Mouse (Mus musculus): ENCODE data around the gene Dmrt1. TPM values are rescaled to one million over a fixed set of nuclear protein-coding genes. Genes with fewer than 3 reads are reported as not detected.

Gene Dmrt1
- polyA plus RNA-seq, 1 experiment from 2014 or later: not detected

- DNase-seq (ENCODE audit: low spot score): peak; percentile 48
- Histone ChIP-seq H3K4me3 (ENCODE audit: low read depth, low read length) (peak within 1 kb of the TSS; percentile 39), H3K4me1 (replicated peaks; ENCODE audit: control insufficient read depth, insufficient read depth, low read length) (peaks cover 6% of the 10 kb centered on the region; the same call in 1 of the 2 replicates), H3K9me3 (ENCODE audit: control insufficient read depth, low read length) (no peaks in the 10 kb centered on the region), H3K9ac (ENCODE audit: low read depth, low read length) (no peak within 1 kb of the TSS), H3K36me3 (ENCODE audit: control insufficient read depth, insufficient read depth, low read length) (no peaks in the 10 kb centered on the region), H3K27me3 (replicated peaks; ENCODE audit: control insufficient read depth, insufficient read depth, low read length) (peaks cover 99% of the 10 kb centered on the region), H3K27ac (ENCODE audit: low read depth, low read length) (no peak within 1 kb of the TSS), H3K4me2 (peak within 1 kb of the TSS; percentile 62)
- no peak for ATAC-seq (replicated peaks; ENCODE audit: low FRiP score)
- under 1% methylated on average over 24 of the region's 29 CpGs for WGBS
Measured at GRCm38 (mm10) chr19:25610015-25610410, 104.6 kb downstream of the Dmrt1 start, which contains the start of gene Dmrt3. TSS of gene Dmrt3 (plus strand) at chr19:25610301.

DNA sequence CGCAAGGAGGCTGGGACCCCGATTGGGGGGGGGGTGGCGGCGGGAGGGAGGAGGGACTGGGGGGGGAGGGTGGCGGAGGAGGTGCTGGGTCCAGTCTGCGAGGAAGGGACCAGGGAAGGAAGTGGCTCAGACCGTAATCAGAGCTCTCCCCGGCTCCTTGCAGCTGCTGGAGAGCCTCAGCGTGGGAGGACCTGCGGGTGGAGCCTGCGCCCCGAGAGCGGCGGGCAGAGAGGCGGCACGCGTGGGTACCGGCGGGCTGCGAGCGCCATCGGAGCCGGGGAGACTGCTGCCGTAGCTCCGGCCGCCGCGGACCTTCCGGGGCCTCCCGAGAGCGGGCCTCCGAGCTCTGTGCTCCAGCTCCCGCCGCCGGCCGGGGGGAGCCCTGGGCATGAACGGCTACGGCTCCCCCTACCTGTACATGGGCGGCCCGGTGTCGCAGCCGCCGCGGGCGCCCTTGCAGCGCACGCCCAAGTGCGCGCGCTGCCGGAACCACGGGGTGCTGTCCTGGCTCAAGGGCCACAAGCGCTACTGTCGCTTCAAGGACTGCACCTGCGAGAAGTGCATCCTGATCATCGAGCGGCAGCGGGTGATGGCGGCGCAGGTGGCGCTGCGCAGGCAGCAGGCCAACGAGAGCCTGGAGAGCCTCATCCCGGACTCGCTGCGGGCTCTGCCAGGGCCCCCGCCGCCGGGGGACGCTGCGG lies 105.1 kb downstream of the Dmrt1 start:
- Histone ChIP-seq H3K9ac (ENCODE audit: low read depth, low read length) (no peak overlapping the region), H3K4me1 (replicated peaks; ENCODE audit: control insufficient read depth, insufficient read depth, low read length) (peaks cover 6% of the 10 kb centered on the region; the same call in 1 of the 2 replicates), H3K36me3 (ENCODE audit: control insufficient read depth, insufficient read depth, low read length) (no peaks in the 10 kb centered on the region), H3K27ac (ENCODE audit: low read depth, low read length) (no peak overlapping the region), H3K4me2 (peak overlapping the region; percentile 62), H3K9me3 (ENCODE audit: control insufficient read depth, low read length) (no peaks in the 10 kb centered on the region), H3K4me3 (ENCODE audit: low read depth, low read length) (peak overlapping the region; percentile 39), H3K27me3 (replicated peaks; ENCODE audit: control insufficient read depth, insufficient read depth, low read length) (peaks cover 99% of the 10 kb centered on the region)
- under 1% methylated on average over 62 of the region's 71 CpGs for WGBS
- ATAC-seq (replicated peaks; ENCODE audit: low FRiP score): no peak
- DNase-seq (ENCODE audit: low spot score): peak; percentile 48

GRCm38 (mm10) chr19:25611116-25611515 lies 105.7 kb downstream of the Dmrt1 start:
- under 1% methylated on average over 42 of the region's 42 CpGs for WGBS
- peak overlapping the region; percentile 39 for H3K4me3 ChIP-seq (ENCODE audit: low read depth, low read length)
- peak overlapping the region; percentile 62 for H3K4me2 ChIP-seq
- no peaks in the 10 kb centered on the region for H3K36me3 ChIP-seq (ENCODE audit: control insufficient read depth, insufficient read depth, low read length)
- no peak for ATAC-seq (replicated peaks; ENCODE audit: low FRiP score)
- peaks cover 6% of the 10 kb centered on the region; the same call in 1 of the 2 replicates for H3K4me1 ChIP-seq (replicated peaks; ENCODE audit: control insufficient read depth, insufficient read depth, low read length)
- peaks cover 99% of the 10 kb centered on the region for H3K27me3 ChIP-seq (replicated peaks; ENCODE audit: control insufficient read depth, insufficient read depth, low read length)
- DNase-seq (ENCODE audit: low spot score): no peak
- H3K9me3 ChIP-seq (ENCODE audit: control insufficient read depth, low read length): no peaks in the 10 kb centered on the region
- no peak overlapping the region for H3K9ac ChIP-seq (ENCODE audit: low read depth, low read length)
- H3K27ac ChIP-seq (ENCODE audit: low read depth, low read length): no peak overlapping the region

GRCm38 (mm10) chr19:25611876-25612805 lies 106.7 kb downstream of the Dmrt1 start:
- WGBS: 6% methylated on average over 16 of the region's 16 CpGs
- Histone ChIP-seq H3K4me3 (ENCODE audit: low read depth, low read length) (no peak overlapping the region), H3K27me3 (replicated peaks; ENCODE audit: control insufficient read depth, insufficient read depth, low read length) (peaks cover 98% of the 10 kb centered on the region), H3K4me1 (replicated peaks; ENCODE audit: control insufficient read depth, insufficient read depth, low read length) (peaks cover 6% of the 10 kb centered on the region; the same call in 1 of the 2 replicates), H3K36me3 (ENCODE audit: control insufficient read depth, insufficient read depth, low read length) (no peaks in the 10 kb centered on the region), H3K9ac (ENCODE audit: low read depth, low read length) (no peak overlapping the region), H3K27ac (ENCODE audit: low read depth, low read length) (no peak overlapping the region), H3K9me3 (ENCODE audit: control insufficient read depth, low read length) (no peaks in the 10 kb centered on the region), H3K4me2 (no peak overlapping the region)
- DNase-seq (ENCODE audit: low spot score): no peak
- ATAC-seq (replicated peaks; ENCODE audit: low FRiP score): no peak

- WGBS: 11% methylated on average over 6 of the region's 6 CpGs
- Histone ChIP-seq H3K27ac (ENCODE audit: low read depth, low read length) (no peak overlapping the region), H3K4me3 (ENCODE audit: low read depth, low read length) (no peak overlapping the region), H3K9ac (ENCODE audit: low read depth, low read length) (no peak overlapping the region), H3K4me1 (replicated peaks; ENCODE audit: control insufficient read depth, insufficient read depth, low read length) (peaks cover 6% of the 10 kb centered on the region; the same call in 1 of the 2 replicates), H3K27me3 (replicated peaks; ENCODE audit: control insufficient read depth, insufficient read depth, low read length) (peaks cover 96% of the 10 kb centered on the region), H3K9me3 (ENCODE audit: control insufficient read depth, low read length) (no peaks in the 10 kb centered on the region), H3K36me3 (ENCODE audit: control insufficient read depth, insufficient read depth, low read length) (no peaks in the 10 kb centered on the region), H3K4me2 (no peak overlapping the region)
- DNase-seq (ENCODE audit: low spot score) (no peak), ATAC-seq (replicated peaks; ENCODE audit: low FRiP score) (no peak)
Measured at GRCm38 (mm10) chr19:25612806-25613295, 107.4 kb downstream of the Dmrt1 start.

- Histone ChIP-seq H3K9ac (ENCODE audit: low read depth, low read length) (no peak overlapping the region), H3K27me3 (replicated peaks; ENCODE audit: control insufficient read depth, insufficient read depth, low read length) (peaks cover 94% of the 10 kb centered on the region), H3K36me3 (ENCODE audit: control insufficient read depth, insufficient read depth, low read length) (no peaks in the 10 kb centered on the region), H3K4me1 (replicated peaks; ENCODE audit: control insufficient read depth, insufficient read depth, low read length) (peaks cover 6% of the 10 kb centered on the region; the same call in 1 of the 2 replicates), H3K27ac (ENCODE audit: low read depth, low read length) (no peak overlapping the region), H3K4me2 (no peak overlapping the region), H3K9me3 (ENCODE audit: control insufficient read depth, low read length) (no peaks in the 10 kb centered on the region), H3K4me3 (ENCODE audit: low read depth, low read length) (no peak overlapping the region)
- ATAC-seq (replicated peaks; ENCODE audit: low FRiP score) (no peak), DNase-seq (ENCODE audit: low spot score) (peak; percentile 33)
- 16% methylated on average over 13 of the region's 13 CpGs for WGBS
Measured at GRCm38 (mm10) chr19:25613476-25614300, 108.3 kb downstream of the Dmrt1 start.

- Histone ChIP-seq H3K4me3 (ENCODE audit: low read depth, low read length) (no peak overlapping the region), H3K36me3 (ENCODE audit: control insufficient read depth, insufficient read depth, low read length) (no peaks in the 10 kb centered on the region), H3K4me1 (replicated peaks; ENCODE audit: control insufficient read depth, insufficient read depth, low read length) (peaks cover under 1% of the 10 kb centered on the region; the same call in 1 of the 2 replicates), H3K4me2 (no peak overlapping the region), H3K27me3 (replicated peaks; ENCODE audit: control insufficient read depth, insufficient read depth, low read length) (peaks cover 92% of the 10 kb centered on the region), H3K9ac (ENCODE audit: low read depth, low read length) (no peak overlapping the region), H3K9me3 (ENCODE audit: control insufficient read depth, low read length) (no peaks in the 10 kb centered on the region), H3K27ac (ENCODE audit: low read depth, low read length) (no peak overlapping the region)
- WGBS: 32% methylated on average over 6 of the region's 6 CpGs
- ATAC-seq (replicated peaks; ENCODE audit: low FRiP score) (no peak), DNase-seq (ENCODE audit: low spot score) (no peak)
Measured at GRCm38 (mm10) chr19:25615889-25616288, 110.5 kb downstream of the Dmrt1 start.
